Comparison of ENCODE assay signal across 8 mouse cellular contexts in genomic region chr1:164275455-164275954, GRCm38 (mm10). TPM values are rescaled to one million over a fixed set of nuclear protein-coding genes. Genes with fewer than 3 reads are reported as not detected.
A peak's percentile ranks its signal among the peaks of the same experiment; 100 is the strongest.
DNase-seq lines count a peak whose midpoint lies in the region; ATAC-seq and TF ChIP-seq lines count a peak whose summit lies in the region.

Gene Ccdc181, plus strand, starts transcription at chr1:164275585.

- H3K27me3 ChIP-seq in forebrain, embryonic 14.5 days (replicated peaks; ENCODE audit: control insufficient read depth, insufficient read depth, low read length) = no peaks in the 10 kb centered on the region

- H3K27ac ChIP-seq in forebrain, embryonic 14.5 days (ENCODE audit: low read depth, low read length) = peak within 1 kb of the TSS; percentile 78

- TF ChIP-seq CTCF in lung, adult 2 months (IDR thresholded peaks at IDR 0.05; ENCODE audit: insufficient read depth, low read length) = no peak

- H3K4me1 ChIP-seq in forebrain, embryonic 14.5 days (ENCODE audit: control insufficient read depth, insufficient read depth, low read length) = no peaks in the 10 kb centered on the region
- H3K4me1 ChIP-seq in lung, adult 2 months (ENCODE audit: control insufficient read depth, insufficient read depth, low read length) = peaks cover 3% of the 10 kb centered on the region; the same call in 1 of the 2 replicates

- H3K9me3 ChIP-seq in forebrain, embryonic 14.5 days (replicated peaks; ENCODE audit: control insufficient read depth, low read length) = no peaks in the 10 kb centered on the region

- 0 out of 2 replicates have a peak, but pooled peaks cover 3% of the 10 kb centered on the region for H3K36me3 ChIP-seq in forebrain, embryonic 14.5 days (ENCODE audit: control insufficient read depth, insufficient read depth, low read length)

- H3K4me3 ChIP-seq in forebrain, embryonic 14.5 days (ENCODE audit: low read depth, low read length) = peak within 1 kb of the TSS; percentile 65
- peak within 1 kb of the TSS; percentile 87 for H3K4me3 ChIP-seq in lung, adult 2 months (replicated peaks; ENCODE audit: extremely low read depth, low read depth, low read length)

- peak; percentile 100 for ATAC-seq in forebrain, embryonic 14.5 days
- ATAC-seq in neutrophil, adult 5-6 weeks (ENCODE audit: extremely low read depth, insufficient number of reproducible peaks, low FRiP score, poor library complexity, severe bottlenecking) = peak; percentile 98

- DNase-seq in ES-CJ7 (ENCODE audit: low read depth, low spot score) = peak; percentile 97
- DNase-seq in cerebellum, adult 11 months = peak; percentile 95
- DNase-seq in forebrain, embryonic 14.5 days (ENCODE audit: low spot score) = peak; percentile 97
- peak; percentile 86 for DNase-seq in heart, postnatal 25 days (ENCODE audit: low spot score)
- DNase-seq in layer of hippocampus, adult 18-20 months (ENCODE audit: low spot score in 2 of 2) = peak; percentile 94 to 97
- DNase-seq in lung, adult 2 months = peak; percentile 90
- DNase-seq in thymus, adult 18-20 months = peak; percentile 97 to 98

- peak within 1 kb of the TSS; percentile 77 for H3K9ac ChIP-seq in forebrain, embryonic 14.5 days (ENCODE audit: low read length)

- intact Hi-C loops in heart, postnatal 25 days (cut with DNase I) = no loop called here

- under 1% methylated on average over 31 of the region's 31 CpGs for WGBS in forebrain, embryonic 14.5 days
- WGBS in lung, adult 2 months = under 1% methylated on average over 31 of the region's 31 CpGs

- peak within 1 kb of the TSS; percentile 74 for H3K4me2 ChIP-seq in forebrain, embryonic 14.5 days (ENCODE audit: low read length)

- TF ChIP-seq POLR2A in lung, adult 2 months (IDR thresholded peaks at IDR 0.05; ENCODE audit: borderline replicate concordance, extremely low read depth, low read depth, low read length) = peak; percentile 61; the same call in 1 of the 2 replicates

RNA-seq across cellular contexts. Expression of gene Ccdc181, which starts in this region (rescaled TPM):
- 20.8 and 23.9 TPM in 2 replicates for polyA plus RNA-seq in forebrain, embryonic 14.5 days (2014; fragmentation: Nextera tagmentation; extraction: Ambion mirVana)
- 1 to 10 TPM; 6.3 to 7.2 TPM for total RNA-seq in heart, postnatal 25 days (2021)
- total RNA-seq in layer of hippocampus, adult 18-20 months (2021) = 10 to 100 TPM; 22.5 to 22.7 TPM
- polyA plus RNA-seq in lung, adult 2 months (2012; rRNA removed) = 3.4 and 5.5 TPM in 2 replicates
- 10.2 and 11.3 TPM in 2 replicates for total RNA-seq in neutrophil, adult 5-6 weeks (2017)

Comparison
In these comparisons a context has a peak if more than half of its experiments do, and no peak if none do; other contexts are left out.
1. Peak in every context shown above with its lines: DNase-seq, ATAC-seq, H3K4me3 ChIP-seq and H3K27ac ChIP-seq.